Mouse (Mus musculus): ENCODE results near the gene Hist1h4k. TPM values are rescaled to one million over a fixed set of nuclear protein-coding genes. Genes with fewer than 3 reads are reported as not detected.
"Not testable (repeated sequence)": the region's sequence is repeated elsewhere in the genome, so short reads cannot be mapped to it uniquely, and the experiment has no call there.

Hist1h4k gene
- polyA plus RNA-seq, 1 experiment: 6.3 TPM

- TF ChIP-seq POLR2A (IDR thresholded peaks at IDR 0.05; ENCODE audit: insufficient read length, low read depth): peak; percentile 90
- TF ChIP-seq E2F4 (IDR thresholded peaks at IDR 0.05; ENCODE audit: insufficient read depth): peak; percentile 73
- peak; percentile 97 for TF ChIP-seq POLR2AphosphoS2 (IDR thresholded peaks at IDR 0.05; ENCODE audit: insufficient read length, low read depth)
- not testable (repeated sequence) for H3K36me3 ChIP-seq (ENCODE audit: control insufficient read depth, insufficient read depth)
Measured at GRCm38 (mm10) chr13:21721757-21722372, 28.4 kb downstream of the Hist1h4k start, which contains the start of gene Hist1h2bm. TSS of gene Hist1h2bm (plus strand) at chr13:21722044.

GRCm38 (mm10) chr13:21721107-21721756 is 29.1 kb downstream of the Hist1h4k start:
- Histone ChIP-seq H3K4me2 (ENCODE audit: low read depth) (peak overlapping the region; percentile 79), H3K4me3 (peak overlapping the region; percentile 12)
- H3K79me2 ChIP-seq (ENCODE audit: control insufficient read depth, insufficient read depth); H3K27me3 ChIP-seq (ENCODE audit: control insufficient read depth, insufficient read depth, insufficient read length); H3K36me3 ChIP-seq (ENCODE audit: control insufficient read depth, insufficient read depth); H3ac ChIP-seq (ENCODE audit: control insufficient read depth, insufficient read length): not testable (repeated sequence)
- TF ChIP-seq POLR2A (IDR thresholded peaks at IDR 0.05; ENCODE audit: insufficient read length, low read depth) (peak; percentile 43), POLR2AphosphoS2 (IDR thresholded peaks at IDR 0.05; ENCODE audit: insufficient read length, low read depth) (peak; percentile 32)

More at GRCm38 (mm10) chr13:21721757-21722372, 28.4 kb downstream of the Hist1h4k start, which contains the start of gene Hist1h2bm:
- H3K79me2 ChIP-seq (ENCODE audit: control insufficient read depth, insufficient read depth); H3K27me3 ChIP-seq (ENCODE audit: control insufficient read depth, insufficient read depth, insufficient read length); H3ac ChIP-seq (ENCODE audit: control insufficient read depth, insufficient read length): not testable (repeated sequence)
- Histone ChIP-seq H3K4me3 (peak within 1 kb of the TSS; percentile 12), H3K4me2 (ENCODE audit: low read depth) (peak within 1 kb of the TSS; percentile 79)

- Histone ChIP-seq H3K27me3 (ENCODE audit: control insufficient read depth, insufficient read depth, insufficient read length) (no peaks in the 10 kb centered on the region), H3K4me3 (peak overlapping the region; percentile 30)
Measured at GRCm38 (mm10) chr13:21718381-21719080, 31.8 kb downstream of the Hist1h4k start.

GRCm38 (mm10) chr13:21717397-21718357 is 32.6 kb downstream of the Hist1h4k start, which contains the start of gene Hist1h3h:
TSS of gene Hist1h3h (plus strand) at chr13:21717659.
- H3K79me2 ChIP-seq (ENCODE audit: control insufficient read depth, insufficient read depth); H3K27me3 ChIP-seq (ENCODE audit: control insufficient read depth, insufficient read depth, insufficient read length); H3K36me3 ChIP-seq (ENCODE audit: control insufficient read depth, insufficient read depth); H3ac ChIP-seq (ENCODE audit: control insufficient read depth, insufficient read length): not testable (repeated sequence)
- H3K4me2 ChIP-seq (ENCODE audit: low read depth): peak within 1 kb of the TSS; percentile 97
- peak; percentile 89 for TF ChIP-seq POLR2AphosphoS2 (IDR thresholded peaks at IDR 0.05; ENCODE audit: insufficient read length, low read depth)
- TF ChIP-seq POLR2A (IDR thresholded peaks at IDR 0.05; ENCODE audit: insufficient read length, low read depth): peak; percentile 79
- H3K4me3 ChIP-seq: peak within 1 kb of the TSS; percentile 30

More at GRCm38 (mm10) chr13:21718381-21719080, 31.8 kb downstream of the Hist1h4k start:
- TF ChIP-seq POLR2AphosphoS2 (IDR thresholded peaks at IDR 0.05; ENCODE audit: insufficient read length, low read depth) (peak; percentile 68), POLR2A (IDR thresholded peaks at IDR 0.05; ENCODE audit: insufficient read length, low read depth) (peak; percentile 5), TCF3 (IDR thresholded peaks at IDR 0.05; ENCODE audit: insufficient read length, low read depth) (no peak)
- no peak overlapping the region for H3ac ChIP-seq (ENCODE audit: control insufficient read depth, insufficient read length)
- H3K79me2 ChIP-seq (ENCODE audit: control insufficient read depth, insufficient read depth): no peaks in the 10 kb centered on the region
- H3K36me3 ChIP-seq (ENCODE audit: control insufficient read depth, insufficient read depth): no peaks in the 10 kb centered on the region
- H3K4me2 ChIP-seq (ENCODE audit: low read depth): peak overlapping the region; percentile 79

GRCm38 (mm10) chr13:21716540-21717391 is 33.5 kb downstream of the Hist1h4k start:
- H3K79me2 ChIP-seq (ENCODE audit: control insufficient read depth, insufficient read depth); H3K36me3 ChIP-seq (ENCODE audit: control insufficient read depth, insufficient read depth); H3ac ChIP-seq (ENCODE audit: control insufficient read depth, insufficient read length); H3K27me3 ChIP-seq (ENCODE audit: control insufficient read depth, insufficient read depth, insufficient read length): not testable (repeated sequence)
- TF ChIP-seq POLR2AphosphoS2 (IDR thresholded peaks at IDR 0.05; ENCODE audit: insufficient read length, low read depth) (peak; percentile 82), POLR2A (IDR thresholded peaks at IDR 0.05; ENCODE audit: insufficient read length, low read depth) (peak; percentile 60)
- Histone ChIP-seq H3K4me3 (peak overlapping the region; percentile 30), H3K4me2 (ENCODE audit: low read depth) (peak overlapping the region; percentile 97)

- peak within 1 kb of the TSS; percentile 30 for H3K4me3 ChIP-seq
- H3K36me3 ChIP-seq (ENCODE audit: control insufficient read depth, insufficient read depth); H3K27me3 ChIP-seq (ENCODE audit: control insufficient read depth, insufficient read depth, insufficient read length); H3K79me2 ChIP-seq (ENCODE audit: control insufficient read depth, insufficient read depth); H3ac ChIP-seq (ENCODE audit: control insufficient read depth, insufficient read length): not testable (repeated sequence)
- peak within 1 kb of the TSS; percentile 97 for H3K4me2 ChIP-seq (ENCODE audit: low read depth)
- TF ChIP-seq POLR2AphosphoS2 (IDR thresholded peaks at IDR 0.05; ENCODE audit: insufficient read length, low read depth) (peak; percentile 81), POLR2A (IDR thresholded peaks at IDR 0.05; ENCODE audit: insufficient read length, low read depth) (peak; percentile 61)
Measured at GRCm38 (mm10) chr13:21715864-21716539, 34.3 kb downstream of the Hist1h4k start, which contains the start of the genes Hist1h2bl and Hist1h2ai. TSS of gene Hist1h2bl (minus strand) at chr13:21716143. TSS of gene Hist1h2ai (plus strand) at chr13:21716422.

All from myocyte (in vitro differentiated cells).